ENCODE assay signal across 11 mouse cellular contexts in genomic region chr11:89318324-89318723, GRCm38 (mm10). TPM values are rescaled to one million over a fixed set of nuclear protein-coding genes. Genes with fewer than 3 reads are reported as not detected.
DNase-seq lines count a peak whose midpoint lies in the region; ATAC-seq lines count a peak whose summit lies in the region.
"Had no signal": no experiment of that assay in that cellular context is flagged by ENCODE, and none has a peak within 500 bp of the region (broad histone marks: within the 10 kb centered on the region; RNA-seq: fewer than 3 reads in every experiment).

No protein-coding gene starts in this region.

- H3K9ac ChIP-seq in lung, embryonic 15.5 days: no peak overlapping the region
- H3K9ac ChIP-seq in hindbrain, embryonic 14.5 days: no peak overlapping the region
- peak overlapping the region; percentile 53; the same call in 1 of the 2 replicates for H3K9ac ChIP-seq in neural tube, embryonic 13.5 days
- H3K9ac ChIP-seq: liver, embryonic 14.5 days had no signal

- peak; percentile 50; the same call in 1 of the 2 replicates for ATAC-seq in lung, embryonic 15.5 days (ENCODE audit: borderline replicate concordance, extremely low read depth, low FRiP score, low TSS enrichment)
- peak; percentile 37; the same call in 1 of the 2 replicates for ATAC-seq in hindbrain, embryonic 14.5 days (ENCODE audit: low FRiP score)
- ATAC-seq in neural tube, embryonic 13.5 days (ENCODE audit: low read depth): peak; percentile 65; the same call in 1 of the 2 replicates

- 24% methylated on average over 8 of the region's 8 CpGs for WGBS in lung, embryonic 15.5 days
- WGBS in hindbrain, embryonic 14.5 days: 6% methylated on average over 8 of the region's 8 CpGs
- 3% methylated on average over 8 of the region's 8 CpGs for WGBS in neural tube, embryonic 13.5 days

- no peaks in the 10 kb centered on the region for H3K27me3 ChIP-seq in lung, embryonic 15.5 days
- no peaks in the 10 kb centered on the region for H3K27me3 ChIP-seq in hindbrain, embryonic 14.5 days (ENCODE audit: control insufficient read depth, insufficient read depth, low read length)
- H3K27me3 ChIP-seq in neural tube, embryonic 13.5 days: peaks cover 15% of the 10 kb centered on the region

- H3K9me3 ChIP-seq in lung, embryonic 15.5 days: no peaks in the 10 kb centered on the region
- no peaks in the 10 kb centered on the region for H3K9me3 ChIP-seq in hindbrain, embryonic 14.5 days (ENCODE audit: control insufficient read depth, low read length)
- H3K9me3 ChIP-seq in neural tube, embryonic 13.5 days: no peaks in the 10 kb centered on the region

- peaks cover 13% of the 10 kb centered on the region for H3K4me1 ChIP-seq in lung, embryonic 15.5 days
- H3K4me1 ChIP-seq in hindbrain, embryonic 14.5 days (replicated peaks; ENCODE audit: control insufficient read depth, insufficient read depth, low read length): no peaks in the 10 kb centered on the region; the same call in 1 of the 2 replicates
- H3K4me1 ChIP-seq in neural tube, embryonic 13.5 days (replicated peaks): peaks cover 16% of the 10 kb centered on the region

- H3K36me3 ChIP-seq in lung, embryonic 15.5 days: no peaks in the 10 kb centered on the region
- no peaks in the 10 kb centered on the region for H3K36me3 ChIP-seq in hindbrain, embryonic 14.5 days (replicated peaks; ENCODE audit: control insufficient read depth, insufficient read depth)
- H3K36me3 ChIP-seq in neural tube, embryonic 13.5 days: no peaks in the 10 kb centered on the region

- no peak overlapping the region for H3K4me3 ChIP-seq in lung, embryonic 15.5 days
- no peak overlapping the region for H3K4me3 ChIP-seq in hindbrain, embryonic 14.5 days (replicated peaks; ENCODE audit: low read length)
- H3K4me3 ChIP-seq in neural tube, embryonic 13.5 days: no peak overlapping the region

- DNase-seq in embryo, embryonic 10 days (ENCODE audit: low spot score): peak; percentile 25
- DNase-seq in embryo, embryonic 11 days: no peak
- no peak for DNase-seq in lung, adult 18-20 months
- DNase-seq in hindbrain, embryonic 14.5 days (ENCODE audit: low spot score): no peak
- DNase-seq in spleen, postnatal 10 days (ENCODE audit: low spot score in 2 of 2): no peak
- no peak for DNase-seq in right cerebral cortex, postnatal 14 days
- DNase-seq: layer of hippocampus, postnatal 36 days; thymus, postnatal 25 days had no signal

- H3K4me2 ChIP-seq in lung, embryonic 15.5 days: no peak overlapping the region
- H3K4me2 ChIP-seq in hindbrain, embryonic 14.5 days (replicated peaks): peak overlapping the region; percentile 8; the same call in 1 of the 2 replicates
- peak overlapping the region; percentile 23 for H3K4me2 ChIP-seq in neural tube, embryonic 13.5 days

- H3K27ac ChIP-seq in lung, embryonic 15.5 days: peak overlapping the region; percentile 29; the same call in 1 of the 2 replicates
- H3K27ac ChIP-seq in hindbrain, embryonic 14.5 days: no peak overlapping the region
- H3K27ac ChIP-seq in neural tube, embryonic 13.5 days (replicated peaks): no peak overlapping the region
- H3K27ac ChIP-seq: liver, embryonic 14.5 days had no signal

RNA-seq across cellular contexts. Expression of gene Nog, which starts 16.2 kb away (rescaled TPM):
- polyA plus RNA-seq in lung, embryonic 15.5 days (2015; fragmentation: Nextera tagmentation; extraction: Ambion mirVana): 2.0 and 2.6 TPM in 2 replicates
- polyA plus RNA-seq in hindbrain, embryonic 14.5 days (2014; fragmentation: Nextera tagmentation; extraction: Ambion mirVana): 4.0 and 6.1 TPM in 2 replicates
- 2.6 and 3.4 TPM in 2 replicates for polyA plus RNA-seq in neural tube, embryonic 13.5 days (2015; fragmentation: Nextera tagmentation; extraction: Ambion mirVana)
